Mouse (Mus musculus) macrophage (primary cell): ENCODE measurements at regions not wholly inside any gene's neighbourhood (a gene's known extent, or its start where the extent isn't known, plus 50 kb on each side); places are given as distances from the start of the nearest gene placed in this dataset.

ENCODE experiments used
- H3K27ac ChIP-seq: fragments of 350-480 bp; formaldehyde crosslinking; 2 replicates; pipeline ENCODE4 v1.9.0; 2021
- H3K36me3 ChIP-seq: fragments of 350-480 bp; formaldehyde crosslinking; 2 replicates; pipeline ENCODE4 v1.9.0; 2021; ENCODE audit errors: inconsistent target
- H3K4me3 ChIP-seq: fragments of 350-480 bp; formaldehyde crosslinking; 2 replicates; pipeline ENCODE4 v1.9.0; 2021; ENCODE audit errors: inconsistent target
- H3K79me2 ChIP-seq: fragments of 350-480 bp; formaldehyde crosslinking; 2 replicates; pipeline ENCODE4 v1.9.0; 2021; ENCODE audit errors: inconsistent target
- WGBS: methylation state at CpG from one replicate; pipeline ENCODE4 v1.1.7; 2026; ENCODE audit warnings: inconsistent platforms; ENCODE audit not compliant: missing documents; 5-methylcytosine and 5-hydroxymethylcytosine counted together

- Histone ChIP-seq H3K79me2 (no peaks in the 10 kb centered on the region), H3K4me3 (no peak overlapping the region), H3K27ac (no peak overlapping the region), H3K36me3 (no peaks in the 10 kb centered on the region)
- 12% methylated on average over 8 of the region's 8 CpGs for WGBS
Measured at GRCm38 (mm10) chr1:128875289-128875688, 283.2 kb upstream of the Cxcr4 start.

DNA sequence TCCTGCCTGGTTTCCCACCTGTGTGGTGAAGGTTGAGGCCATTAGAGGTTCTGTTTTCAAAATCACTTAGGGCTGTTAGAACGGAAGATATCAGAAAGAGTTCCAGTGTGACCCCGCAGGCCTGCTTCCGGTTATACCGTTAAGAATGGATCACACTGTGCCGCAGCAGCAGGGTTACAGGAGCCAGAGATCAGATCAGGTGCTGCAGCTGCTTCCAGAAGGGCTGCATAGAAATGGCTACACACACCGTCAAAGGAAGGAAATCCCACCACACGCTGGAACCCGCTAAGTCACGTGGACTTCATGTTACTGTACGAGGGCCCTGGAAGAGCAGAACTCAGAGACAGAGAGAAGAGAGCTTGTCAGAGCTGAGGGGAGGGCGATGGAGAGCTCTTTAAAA lies 282.1 kb upstream of the Cxcr4 start:
- no peaks in the 10 kb centered on the region for H3K79me2 ChIP-seq
- no peaks in the 10 kb centered on the region for H3K36me3 ChIP-seq
- H3K4me3 ChIP-seq, result no peak overlapping the region
- WGBS, result 70% methylated on average over 11 of the region's 11 CpGs
- no peak overlapping the region for H3K27ac ChIP-seq

- Histone ChIP-seq H3K79me2 (no peaks in the 10 kb centered on the region), H3K4me3 (no peak overlapping the region), H3K27ac (no peak overlapping the region), H3K36me3 (no peaks in the 10 kb centered on the region)
- 66% methylated on average over 3 of the region's 3 CpGs for WGBS
Measured at GRCm38 (mm10) chr1:128868761-128869160, 276.7 kb upstream of the Cxcr4 start.

- no peaks in the 10 kb centered on the region for H3K36me3 ChIP-seq
- H3K27ac ChIP-seq, result no peak overlapping the region
- H3K79me2 ChIP-seq, result no peaks in the 10 kb centered on the region
- 86% methylated on average over 1 of the region's 1 CpGs for WGBS
- no peak overlapping the region for H3K4me3 ChIP-seq
Measured at GRCm38 (mm10) chr1:128860537-128860936, 268.4 kb upstream of the Cxcr4 start.

DNA sequence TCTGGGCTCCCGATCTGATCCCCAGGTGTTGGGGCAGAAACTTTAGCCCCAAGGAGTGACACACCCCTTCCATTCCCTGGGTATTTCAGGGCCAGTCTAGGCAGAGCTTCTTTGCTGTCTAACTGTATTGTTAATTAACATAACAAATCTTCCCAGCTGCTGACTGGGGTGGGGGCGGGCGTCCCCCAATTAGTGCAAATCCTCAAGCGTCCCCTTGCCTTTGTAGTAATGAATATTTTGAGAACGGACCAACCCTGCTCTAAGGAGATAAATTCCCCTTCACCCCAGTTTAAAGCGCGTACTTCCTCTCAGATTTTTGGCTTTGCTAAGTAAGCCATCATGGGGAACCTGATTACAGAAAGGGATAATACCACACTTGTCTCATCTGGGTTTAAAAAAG lies 268.0 kb upstream of the Cxcr4 start:
- WGBS, result 63% methylated on average over 7 of the region's 7 CpGs
- Histone ChIP-seq H3K4me3 (no peak overlapping the region), H3K27ac (no peak overlapping the region), H3K79me2 (no peaks in the 10 kb centered on the region), H3K36me3 (no peaks in the 10 kb centered on the region)

GRCm38 (mm10) chr1:128858661-128859060 lies 266.6 kb upstream of the Cxcr4 start:
- H3K4me3 ChIP-seq, result no peak overlapping the region
- no peaks in the 10 kb centered on the region for H3K79me2 ChIP-seq
- WGBS, result 96% methylated on average over 2 of the region's 2 CpGs
- H3K36me3 ChIP-seq, result no peaks in the 10 kb centered on the region
- H3K27ac ChIP-seq, result no peak overlapping the region

GRCm38 (mm10) chr1:128856933-128857332 lies 264.8 kb upstream of the Cxcr4 start:
- WGBS, result 77% methylated on average over 2 of the region's 2 CpGs
- no peaks in the 10 kb centered on the region for H3K79me2 ChIP-seq
- H3K27ac ChIP-seq, result no peak overlapping the region
- no peaks in the 10 kb centered on the region for H3K36me3 ChIP-seq
- no peak overlapping the region for H3K4me3 ChIP-seq

DNA sequence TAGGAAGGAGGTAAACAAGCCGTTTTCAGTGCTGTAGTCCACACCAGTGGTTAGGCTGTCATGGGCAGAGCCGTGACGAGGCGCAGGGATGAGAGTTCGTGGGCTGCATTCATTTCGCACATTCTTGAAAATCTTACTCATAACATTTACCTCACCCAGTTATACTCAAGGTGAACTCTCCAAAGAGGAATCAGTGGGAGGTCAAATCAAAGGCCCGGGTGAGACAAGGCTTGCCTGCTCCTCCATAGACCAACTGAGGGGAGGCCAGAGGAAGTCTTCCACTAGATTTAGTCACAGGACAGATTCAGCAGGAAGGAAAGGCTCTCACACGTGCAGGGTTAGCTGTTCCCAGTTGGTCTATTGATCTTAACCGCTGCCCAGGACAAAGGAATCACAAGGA lies 262.6 kb upstream of the Cxcr4 start:
- no peak overlapping the region for H3K4me3 ChIP-seq
- H3K27ac ChIP-seq, result no peak overlapping the region
- no peaks in the 10 kb centered on the region for H3K36me3 ChIP-seq
- no peaks in the 10 kb centered on the region for H3K79me2 ChIP-seq
- WGBS, result 78% methylated on average over 9 of the region's 9 CpGs

GRCm38 (mm10) chr1:128853286-128853685 lies 261.2 kb upstream of the Cxcr4 start:
- WGBS, result 96% methylated on average over 9 of the region's 10 CpGs
- H3K36me3 ChIP-seq, result no peaks in the 10 kb centered on the region
- H3K79me2 ChIP-seq, result no peaks in the 10 kb centered on the region
- H3K4me3 ChIP-seq, result no peak overlapping the region
- H3K27ac ChIP-seq, result no peak overlapping the region

- Histone ChIP-seq H3K27ac (no peak overlapping the region), H3K79me2 (no peaks in the 10 kb centered on the region), H3K36me3 (no peaks in the 10 kb centered on the region), H3K4me3 (no peak overlapping the region)
- 89% methylated on average over 4 of the region's 4 CpGs for WGBS
Measured at GRCm38 (mm10) chr1:128837361-128837760, 245.3 kb upstream of the Cxcr4 start.

- WGBS, result 93% methylated on average over 8 of the region's 8 CpGs
- Histone ChIP-seq H3K4me3 (no peak overlapping the region), H3K79me2 (no peaks in the 10 kb centered on the region), H3K27ac (no peak overlapping the region), H3K36me3 (no peaks in the 10 kb centered on the region)
Measured at GRCm38 (mm10) chr1:128835510-128835909, 243.4 kb upstream of the Cxcr4 start.

DNA sequence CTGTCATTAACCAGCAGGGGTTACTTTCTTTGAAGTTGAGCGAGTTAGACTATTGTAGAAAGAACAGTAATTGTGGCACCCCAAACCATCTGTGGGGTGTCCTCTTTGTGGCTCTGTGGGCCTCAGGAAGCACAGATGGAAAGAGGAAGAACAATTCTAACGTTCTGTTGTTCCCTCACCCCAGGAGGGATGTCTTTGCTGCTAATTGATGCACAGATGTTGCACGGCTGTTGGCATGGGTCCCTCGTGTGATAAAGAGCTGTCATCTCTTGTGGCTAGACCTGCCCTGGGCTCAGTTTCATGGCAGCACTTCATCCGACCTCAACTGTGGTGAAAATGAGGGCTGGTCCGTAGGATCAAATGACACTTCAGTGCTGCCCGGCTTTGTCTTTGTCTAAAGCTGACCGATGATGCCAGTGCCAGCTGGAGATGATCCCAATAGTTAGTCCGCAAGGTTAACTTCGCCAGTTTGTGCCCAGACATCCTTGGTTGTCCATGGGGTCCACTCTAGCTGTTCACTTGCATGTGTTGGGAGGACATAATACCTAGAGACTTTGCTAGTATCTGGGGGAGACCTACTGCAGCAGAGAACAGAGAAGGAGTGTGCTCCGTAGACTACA lies 241.1 kb upstream of the Cxcr4 start:
- no peaks in the 10 kb centered on the region for H3K79me2 ChIP-seq
- 30% methylated on average over 11 of the region's 11 CpGs for WGBS
- H3K27ac ChIP-seq, result no peak overlapping the region
- no peaks in the 10 kb centered on the region for H3K36me3 ChIP-seq
- no peak overlapping the region for H3K4me3 ChIP-seq

DNA sequence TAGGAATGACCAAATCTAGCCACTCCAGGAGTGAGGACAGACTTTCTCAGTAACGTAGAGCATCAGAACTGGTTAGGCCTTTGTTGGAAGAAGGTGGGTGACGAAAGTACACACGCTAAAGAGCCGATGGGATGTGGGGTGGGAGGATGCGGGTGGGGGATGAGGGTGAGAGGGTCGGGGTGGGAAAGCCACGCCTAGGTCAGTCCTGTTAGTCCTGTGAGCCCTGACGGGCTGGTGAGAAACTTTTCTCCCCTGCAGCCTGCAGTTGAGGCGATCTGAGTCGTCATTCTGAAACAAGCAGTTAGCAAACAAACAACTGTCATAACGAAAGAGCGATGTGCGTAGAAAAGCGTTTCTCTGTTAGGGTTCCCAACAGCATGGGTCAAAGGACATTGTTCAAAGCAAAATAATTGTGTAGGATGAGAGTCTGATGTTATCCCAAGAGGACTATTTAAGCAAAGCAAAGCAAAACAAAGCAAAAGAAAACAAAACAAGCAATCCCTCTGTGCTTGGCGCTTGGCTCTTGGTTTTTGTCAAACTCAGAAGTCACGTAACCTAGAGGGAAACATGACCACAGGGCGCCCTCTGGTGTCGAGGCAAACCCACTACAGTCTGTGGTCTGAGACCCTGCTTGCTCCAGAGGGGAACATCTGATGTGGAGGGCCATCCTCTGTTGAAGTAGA lies 240.2 kb upstream of the Cxcr4 start:
- H3K4me3 ChIP-seq, result peak overlapping the region; percentile 33
- no peak overlapping the region for H3K27ac ChIP-seq
- WGBS, result 26% methylated on average over 18 of the region's 18 CpGs

GRCm38 (mm10) chr1:128830671-128831240 lies 238.7 kb upstream of the Cxcr4 start:
- WGBS, result 83% methylated on average over 8 of the region's 8 CpGs
- Histone ChIP-seq H3K79me2 (no peaks in the 10 kb centered on the region), H3K27ac (no peak overlapping the region), H3K36me3 (no peaks in the 10 kb centered on the region), H3K4me3 (no peak overlapping the region)

More for the DNA sequence above, 240.2 kb upstream of the Cxcr4 start:
- Histone ChIP-seq H3K36me3 (no peaks in the 10 kb centered on the region), H3K79me2 (no peaks in the 10 kb centered on the region)

- no peaks in the 10 kb centered on the region for H3K79me2 ChIP-seq
- no peaks in the 10 kb centered on the region for H3K36me3 ChIP-seq
- no peak overlapping the region for H3K4me3 ChIP-seq
- H3K27ac ChIP-seq, result no peak overlapping the region
- 57% methylated on average over 2 of the region's 2 CpGs for WGBS
Measured at GRCm38 (mm10) chr1:128829536-128829935, 237.4 kb upstream of the Cxcr4 start.
